Mouse (Mus musculus): ENCODE measurements around the gene Slc11a1. TPM values are rescaled to one million over a fixed set of nuclear protein-coding genes. Genes with fewer than 3 reads are reported as not detected.

Gene Slc11a1
- total and polyA plus RNA-seq, 3 experiments, result 0.11 TPM; not detected in 2

GRCm38 (mm10) chr1:74380484-74380883 lies 5.5 kb downstream of the Slc11a1 start:
- no peaks in the 10 kb centered on the region for H3K9me3 ChIP-seq (replicated peaks; ENCODE audit: insufficient read depth, low read length)

GRCm38 (mm10) chr1:74381588-74382021 lies 6.6 kb downstream of the Slc11a1 start:
- H3K4me1 ChIP-seq (ENCODE audit: control insufficient read depth in 1 of 2, insufficient read depth in 2 of 2, low read length in 2 of 2), result peaks cover 0 to 12% of the 10 kb centered on the region in 2 experiments; a peak in 3 of 4 replicates
- H3K9me3 ChIP-seq (replicated peaks; ENCODE audit: insufficient read depth, low read length), result no peaks in the 10 kb centered on the region
- H3K4me3 ChIP-seq (ENCODE audit: control insufficient read depth in 1 of 2, insufficient read depth in 1 of 2, low read depth in 2 of 2, low read length in 2 of 2), result no peak overlapping the region
- no peak overlapping the region for H3K27ac ChIP-seq (ENCODE audit: control insufficient read depth, low read depth, low read length)
- no peak overlapping the region for H3K9ac ChIP-seq (ENCODE audit: control insufficient read depth, low read depth, low read length, poor library complexity, severe bottlenecking)
- TF ChIP-seq ZC3H11A (IDR thresholded peaks at IDR 0.05; ENCODE audit: low read depth, low read length) (no peak), MAFK (IDR thresholded peaks at IDR 0.05; ENCODE audit: borderline replicate concordance, low read depth, low read length) (no peak), ELF1 (IDR thresholded peaks at IDR 0.05; ENCODE audit: low read depth, low read length) (no peak), MAZ (IDR thresholded peaks at IDR 0.05; ENCODE audit: low read depth, low read length) (no peak), HCFC1 (IDR thresholded peaks at IDR 0.05; ENCODE audit: low read depth, low read length) (no peak), POLR2A (IDR thresholded peaks at IDR 0.05; ENCODE audit: control insufficient read depth in 1 of 2, insufficient read depth in 1 of 2, low read depth in 1 of 2, low read length in 2 of 2, poor library complexity in 1 of 2) (no peak), EP300 (IDR thresholded peaks at IDR 0.05; ENCODE audit: low read depth in 1 of 2, low read length in 2 of 2) (no peak), ZKSCAN1 (IDR thresholded peaks at IDR 0.05; ENCODE audit: low read depth, low read length) (no peak), GATA1 (IDR thresholded peaks at IDR 0.05; ENCODE audit: low read depth, low read length) (no peak), MEF2A (IDR thresholded peaks at IDR 0.05; ENCODE audit: extremely low read depth, insufficient replicate concordance, low read depth, low read length, poor library complexity, severe bottlenecking) (no peak), TAL1 (IDR thresholded peaks at IDR 0.05; ENCODE audit: low read length) (no peak), BHLHE40 (IDR thresholded peaks at IDR 0.05; ENCODE audit: borderline replicate concordance, low read depth, low read length) (no peak), ETS1 (IDR thresholded peaks at IDR 0.05; ENCODE audit: low read depth, low read length) (no peak)
- DNase-seq (ENCODE audit: low read depth, low spot score), result no peak
- no peaks in the 10 kb centered on the region for H3K27me3 ChIP-seq (ENCODE audit: control insufficient read depth in 1 of 2, insufficient read depth in 2 of 2, low read length in 2 of 2)
- no peaks in the 10 kb centered on the region; a peak in 2 of 4 replicates for H3K36me3 ChIP-seq (ENCODE audit: control insufficient read depth in 1 of 2, insufficient read depth in 2 of 2, low read length in 2 of 2)
- no peaks in the 10 kb centered on the region; the same call in 1 of the 2 replicates for H3K79me2 ChIP-seq (ENCODE audit: control insufficient read depth, insufficient read depth, low read length, poor library complexity)

More at GRCm38 (mm10) chr1:74380484-74380883, 5.5 kb downstream of the Slc11a1 start:
- peaks cover 0 to 12% of the 10 kb centered on the region in 2 experiments; a peak in 3 of 4 replicates for H3K4me1 ChIP-seq (ENCODE audit: control insufficient read depth in 1 of 2, insufficient read depth in 2 of 2, low read length in 2 of 2)
- no peaks in the 10 kb centered on the region; a peak in 2 of 4 replicates for H3K36me3 ChIP-seq (ENCODE audit: control insufficient read depth in 1 of 2, insufficient read depth in 2 of 2, low read length in 2 of 2)
- TF ChIP-seq MXI1 (IDR thresholded peaks at IDR 0.05; ENCODE audit: low read depth, low read length), result no peak
- no peak for TF ChIP-seq RAD21 (IDR thresholded peaks at IDR 0.05; ENCODE audit: low read depth, low read length)
- TF ChIP-seq NRF1 (IDR thresholded peaks at IDR 0.05; ENCODE audit: insufficient read depth, low read depth, low read length, poor library complexity, severe bottlenecking), result no peak
- TF ChIP-seq BHLHE40 (IDR thresholded peaks at IDR 0.05; ENCODE audit: borderline replicate concordance, low read depth, low read length), result no peak
- no peaks in the 10 kb centered on the region for H3K79me2 ChIP-seq (ENCODE audit: control insufficient read depth, insufficient read depth, low read length, poor library complexity)
- H3K4me3 ChIP-seq (ENCODE audit: control insufficient read depth in 1 of 2, insufficient read depth in 1 of 2, low read depth in 2 of 2, low read length in 2 of 2), result no peak overlapping the region
- no peaks in the 10 kb centered on the region for H3K27me3 ChIP-seq (ENCODE audit: control insufficient read depth in 1 of 2, insufficient read depth in 2 of 2, low read length in 2 of 2)
- no peak overlapping the region for H3K9ac ChIP-seq (ENCODE audit: control insufficient read depth, low read depth, low read length, poor library complexity, severe bottlenecking)
- DNase-seq (ENCODE audit: low read depth, low spot score), result no peak
- H3K27ac ChIP-seq (ENCODE audit: control insufficient read depth, low read depth, low read length), result no peak overlapping the region
